7 mouse cellular contexts compared by ENCODE assay signal in genomic region chr16:11065431-11065830, GRCm38 (mm10). TPM values are rescaled to one million over a fixed set of nuclear protein-coding genes. Genes with fewer than 3 reads are reported as not detected.
DNase-seq lines count a peak whose midpoint lies in the region; ATAC-seq and TF ChIP-seq lines count a peak whose summit lies in the region.

No protein-coding gene starts in this region.

- peaks cover 27% of the 10 kb centered on the region for H3K4me1 ChIP-seq in kidney, postnatal 0 days (replicated peaks; ENCODE audit: insufficient read depth, low read length)
- peaks cover 65% of the 10 kb centered on the region for H3K4me1 ChIP-seq in embryonic facial prominence, embryonic 13.5 days
- H3K4me1 ChIP-seq in neural tube, embryonic 12.5 days = peaks cover 62% of the 10 kb centered on the region

- H3K9ac ChIP-seq in kidney, postnatal 0 days (ENCODE audit: low read depth, low read length) = peak overlapping the region; percentile 90; the same call in 1 of the 2 replicates
- H3K9ac ChIP-seq in embryonic facial prominence, embryonic 13.5 days = peak overlapping the region; percentile 97
- peak overlapping the region; percentile 30 for H3K9ac ChIP-seq in neural tube, embryonic 12.5 days

- ATAC-seq in kidney, postnatal 0 days (replicated peaks; ENCODE audit: low FRiP score, low read depth) = no peak
- ATAC-seq in embryonic facial prominence, embryonic 13.5 days (ENCODE audit: insufficient number of reproducible peaks, insufficient read depth, low FRiP score, low TSS enrichment, low read depth) = no peak
- no peak for ATAC-seq in neural tube, embryonic 12.5 days (ENCODE audit: low FRiP score, low read depth)

- H3K9me3 ChIP-seq in kidney, postnatal 0 days (replicated peaks; ENCODE audit: low read length) = no peaks in the 10 kb centered on the region
- H3K9me3 ChIP-seq in embryonic facial prominence, embryonic 13.5 days = no peaks in the 10 kb centered on the region
- H3K9me3 ChIP-seq in neural tube, embryonic 12.5 days = no peaks in the 10 kb centered on the region

- TF ChIP-seq CTCF in kidney, postnatal 0 days (IDR thresholded peaks at IDR 0.05; ENCODE audit: low read depth) = no peak

- H3K4me3 ChIP-seq in kidney, postnatal 0 days (replicated peaks; ENCODE audit: low read depth, low read length) = peak overlapping the region; percentile 73; the same call in 1 of the 2 replicates
- peak overlapping the region; percentile 87 for H3K4me3 ChIP-seq in embryonic facial prominence, embryonic 13.5 days
- H3K4me3 ChIP-seq in neural tube, embryonic 12.5 days = peak overlapping the region; percentile 77

- DNase-seq in kidney, postnatal 0 days (ENCODE audit: low spot score) = no peak
- no peak for DNase-seq in kidney, adult 9 months
- DNase-seq in induced T-regulatory cell, adult 2 months (ENCODE audit: low read depth) = peak; percentile 28
- no peak for DNase-seq in layer of hippocampus, adult 8-10 months (ENCODE audit: low spot score in 2 of 2)
- no peak for DNase-seq in lung, adult 18-20 months

- 57% methylated on average over 5 of the region's 5 CpGs for WGBS in kidney, postnatal 0 days
- WGBS in embryonic facial prominence, embryonic 13.5 days = 55% methylated on average over 5 of the region's 5 CpGs
- 60% methylated on average over 5 of the region's 5 CpGs for WGBS in neural tube, embryonic 12.5 days

- H3K4me2 ChIP-seq in kidney, postnatal 0 days (ENCODE audit: low read length) = peak overlapping the region; percentile 92
- H3K4me2 ChIP-seq in embryonic facial prominence, embryonic 13.5 days = peak overlapping the region; percentile 75
- H3K4me2 ChIP-seq in neural tube, embryonic 12.5 days (replicated peaks) = peak overlapping the region; percentile 72

- H3K27me3 ChIP-seq in kidney, postnatal 0 days (ENCODE audit: insufficient read depth, low read length) = no peaks in the 10 kb centered on the region
- H3K27me3 ChIP-seq in embryonic facial prominence, embryonic 13.5 days = no peaks in the 10 kb centered on the region
- H3K27me3 ChIP-seq in neural tube, embryonic 12.5 days (replicated peaks) = no peaks in the 10 kb centered on the region

- H3K27ac ChIP-seq in kidney, postnatal 0 days = 0 out of 2 replicates have a peak overlapping the region, but pooled peaks have one; percentile 22
- H3K27ac ChIP-seq in embryonic facial prominence, embryonic 13.5 days = peak overlapping the region; percentile 60
- H3K27ac ChIP-seq in neural tube, embryonic 12.5 days = 0 out of 2 replicates have a peak overlapping the region, but pooled peaks have one; percentile 12

- H3K36me3 ChIP-seq in kidney, postnatal 0 days (ENCODE audit: insufficient read depth, low read length) = no peaks in the 10 kb centered on the region
- H3K36me3 ChIP-seq in embryonic facial prominence, embryonic 13.5 days = 0 out of 2 replicates have a peak, but pooled peaks cover 8% of the 10 kb centered on the region
- no peaks in the 10 kb centered on the region for H3K36me3 ChIP-seq in neural tube, embryonic 12.5 days

RNA-seq across cellular contexts. Expression of gene Litaf, which starts 0.5 kb away (rescaled TPM):
- polyA plus RNA-seq in kidney, postnatal 0 days (2015; fragmentation: Nextera tagmentation; extraction: Ambion mirVana) = 137 and 145 TPM in 2 replicates
- polyA plus RNA-seq in embryonic facial prominence, embryonic 13.5 days (2015; fragmentation: Nextera tagmentation; extraction: Ambion mirVana) = 111 and 120 TPM in 2 replicates
- polyA plus RNA-seq in neural tube, embryonic 12.5 days (2016; fragmentation: Nextera tagmentation; extraction: Ambion mirVana) = 47.7 and 52.1 TPM in 2 replicates
- total RNA-seq in layer of hippocampus, adult 8-10 months (2022) = 10 to 100 TPM; 12.2 to 37.8 (median 21.5) TPM

RNA-seq across cellular contexts. Expression of gene Snn, which starts 4.7 kb away (rescaled TPM):
- 31.0 and 32.9 TPM in 2 replicates for polyA plus RNA-seq in kidney, postnatal 0 days (2015; fragmentation: Nextera tagmentation; extraction: Ambion mirVana)
- polyA plus RNA-seq in embryonic facial prominence, embryonic 13.5 days (2015; fragmentation: Nextera tagmentation; extraction: Ambion mirVana) = 50.7 and 51.1 TPM in 2 replicates
- 115 and 117 TPM in 2 replicates for polyA plus RNA-seq in neural tube, embryonic 12.5 days (2016; fragmentation: Nextera tagmentation; extraction: Ambion mirVana)
- 100 to 1,000 TPM; 137 to 163 (median 148) TPM for total RNA-seq in layer of hippocampus, adult 8-10 months (2022)

Comparison
In these comparisons a context has a peak if more than half of its experiments do, and no peak if none do; other contexts are left out.
1. H3K9ac ChIP-seq: peak in every context shown above with its lines; median percentile 97 in embryonic facial prominence, embryonic 13.5 days; 90 in kidney, postnatal 0 days; 30 in neural tube, embryonic 12.5 days.